10 mouse cellular contexts compared by ENCODE assay signal in genomic region chr13:97867322-97867962, GRCm38 (mm10).
DNase-seq lines count a peak whose midpoint lies in the region; ATAC-seq lines count a peak whose summit lies in the region.
"Had no signal": no experiment of that assay in that cellular context is flagged by ENCODE, and none has a peak within 500 bp of the region (broad histone marks: within the 10 kb centered on the region; RNA-seq: fewer than 3 reads in every experiment).

No protein-coding gene starts in this region.

- ATAC-seq in midbrain, embryonic 14.5 days (ENCODE audit: low FRiP score, low TSS enrichment): no peak
- ATAC-seq: forebrain, postnatal 0 days had no signal

- no peaks in the 10 kb centered on the region for H3K9me3 ChIP-seq in midbrain, embryonic 14.5 days (ENCODE audit: control insufficient read depth, low read length)

- H3K4me2 ChIP-seq in midbrain, embryonic 14.5 days (ENCODE audit: low read length): no peak overlapping the region

- peak; percentile 21 to 46 for DNase-seq in heart, adult 18-20 months
- no peak for DNase-seq in heart, postnatal 4 days
- peak; percentile 67 for DNase-seq in embryo, embryonic 11 days
- DNase-seq in kidney, adult 8-10 months: peak; percentile 32
- DNase-seq in midbrain, embryonic 14.5 days: peak; percentile 59
- DNase-seq in urinary bladder, postnatal 10 days (ENCODE audit: low spot score): no peak
- no peak for DNase-seq in gastrocnemius, adult 8-10 months (ENCODE audit: low spot score in 2 of 2)
- DNase-seq in Muller cell, postnatal 12 days (ENCODE audit: inconsistent ontology term): no peak
- DNase-seq: forebrain, postnatal 0 days had no signal

- 44% methylated on average over 13 of the region's 13 CpGs for WGBS in midbrain, embryonic 14.5 days

- H3K27ac ChIP-seq in midbrain, embryonic 14.5 days (replicated peaks; ENCODE audit: low read depth, low read length): peak overlapping the region; percentile 6; the same call in 1 of the 2 replicates
- H3K27ac ChIP-seq: liver, embryonic 14.5 days had no signal

- H3K9ac ChIP-seq in midbrain, embryonic 14.5 days (replicated peaks; ENCODE audit: low read length): no peak overlapping the region
- H3K9ac ChIP-seq: forebrain, postnatal 0 days; liver, embryonic 14.5 days had no signal

- H3K4me1 ChIP-seq in midbrain, embryonic 14.5 days (ENCODE audit: control insufficient read depth, insufficient read depth, low read length): peaks cover 8% of the 10 kb centered on the region; the same call in 1 of the 2 replicates

- H3K27me3 ChIP-seq in midbrain, embryonic 14.5 days (ENCODE audit: control insufficient read depth, insufficient read depth, low read length): no peaks in the 10 kb centered on the region

- no peaks in the 10 kb centered on the region for H3K36me3 ChIP-seq in midbrain, embryonic 14.5 days (ENCODE audit: control insufficient read depth, insufficient read depth, low read length)

- H3K4me3 ChIP-seq in midbrain, embryonic 14.5 days (replicated peaks; ENCODE audit: low read depth, low read length): no peak overlapping the region

Comparison
In these comparisons a context has a peak if more than half of its experiments do, and no peak if none do; other contexts are left out.
1. DNase-seq: peak in heart, adult 18-20 months (2 of 2), embryo, embryonic 11 days (single experiment), kidney, adult 8-10 months (2 of 2) and midbrain, embryonic 14.5 days (single experiment); none in heart, postnatal 4 days (single experiment), urinary bladder, postnatal 10 days (single experiment), gastrocnemius, adult 8-10 months (0 of 2) and Muller cell, postnatal 12 days (single experiment).